Mouse (Mus musculus) spleen, adult 2 months (tissue): ENCODE data around the gene Postn. TPM values are rescaled to one million over a fixed set of nuclear protein-coding genes. Genes with fewer than 3 reads are reported as not detected.

Source experiments
- DNase-seq, 2 experiments: peaks; one replicate each; pipeline versions ENCODE4 v3.0.0 to v3.0.0-alpha.2; 2012 to 2021; ENCODE audit warnings: low spot score in 2 of 2, low read depth in 1 of 2
- H3K27ac ChIP-seq: fragments of 200-500 bp; 2 replicates; pipeline ENCODE4 v1.5.1; 2012; ENCODE audit warnings: low read length, inconsistent platforms; ENCODE audit not compliant: insufficient read depth
- H3K27me3 ChIP-seq: fragments of 200-500 bp; 2 replicates; pipeline ENCODE4 v1.6.1; 2012; ENCODE audit warnings: mild to moderate bottlenecking, moderate library complexity, low read length, inconsistent platforms; ENCODE audit not compliant: control insufficient read depth, insufficient read depth
- H3K36me3 ChIP-seq: fragments of 200-500 bp; 2 replicates; pipeline ENCODE4 v1.6.1; 2012; ENCODE audit warnings: mild to moderate bottlenecking, low read length, inconsistent platforms; ENCODE audit not compliant: control insufficient read depth, insufficient read depth
- H3K4me1 ChIP-seq: fragments of 200-500 bp; 2 replicates; pipeline ENCODE4 v1.6.1; 2011; ENCODE audit warnings: inconsistent platforms; ENCODE audit not compliant: control insufficient read depth, insufficient read depth, insufficient read length
- H3K4me3 ChIP-seq: fragments of 200-500 bp; 2 replicates; pipeline ENCODE4 v1.5.1; 2011; ENCODE audit warnings: mild to moderate bottlenecking, inconsistent platforms; ENCODE audit not compliant: insufficient read depth, insufficient read length; ENCODE audit errors: extremely low read depth
- CTCF ChIP-seq: fragments of 200-500 bp; IDR thresholded peaks from 2 replicates; pipeline ENCODE4 v1.5.1; 2011; ENCODE audit warnings: mild to moderate bottlenecking, inconsistent platforms; ENCODE audit not compliant: insufficient read depth, insufficient read length, insufficient replicate concordance; ENCODE audit errors: extremely low read depth
- POLR2A ChIP-seq: fragments of 200-500 bp; IDR thresholded peaks from 2 replicates; pipeline ENCODE4 v1.6.1; 2011; ENCODE audit warnings: low read depth, low read length, inconsistent platforms
- WGBS: fragments of 180-500 bp; shearing (Covaris S2); methylation state at CpG from one replicate; pipeline ENCODE4 v1.1.7; 2018; 5-methylcytosine and 5-hydroxymethylcytosine counted together
- polyA plus RNA-seq: library from polyadenylated mRNA; depleted of rRNA; stranded (reverse); fragments of >200 nt; gene quantifications from 2 replicates; pipeline ENCODE4 v1.2.3, GENCODE M21; 2012; rRNA removed

Postn gene
- polyA plus RNA-seq, 1 experiment: 1.4 TPM

DNA sequence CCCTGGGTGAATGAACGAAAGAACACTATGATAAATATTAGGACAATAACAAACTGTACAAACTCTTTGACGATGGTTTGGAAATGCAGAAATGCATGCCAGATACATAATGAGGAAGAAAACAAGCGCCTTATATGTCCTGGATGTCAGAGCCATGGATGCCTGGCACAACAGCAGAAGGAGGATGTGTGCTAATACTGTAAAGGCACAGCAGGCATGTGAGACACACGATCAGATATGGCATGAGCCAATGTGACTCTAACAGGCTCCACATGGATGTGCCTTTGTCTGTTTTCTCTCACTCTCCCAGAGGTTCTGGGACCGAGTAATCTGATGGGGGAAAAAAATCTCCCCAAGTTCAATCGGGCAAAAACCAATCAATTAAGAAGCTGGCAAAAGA is 71.3 kb downstream of the Postn start:
- Histone ChIP-seq H3K27ac (no peak overlapping the region), H3K36me3 (no peaks in the 10 kb centered on the region), H3K4me1 (no peaks in the 10 kb centered on the region), H3K27me3 (no peaks in the 10 kb centered on the region), H3K4me3 (no peak overlapping the region)
- TF ChIP-seq POLR2A (no peak), CTCF (no peak)
- WGBS: 82% methylated on average over 6 of the region's 6 CpGs
- DNase-seq: no peak

DNA sequence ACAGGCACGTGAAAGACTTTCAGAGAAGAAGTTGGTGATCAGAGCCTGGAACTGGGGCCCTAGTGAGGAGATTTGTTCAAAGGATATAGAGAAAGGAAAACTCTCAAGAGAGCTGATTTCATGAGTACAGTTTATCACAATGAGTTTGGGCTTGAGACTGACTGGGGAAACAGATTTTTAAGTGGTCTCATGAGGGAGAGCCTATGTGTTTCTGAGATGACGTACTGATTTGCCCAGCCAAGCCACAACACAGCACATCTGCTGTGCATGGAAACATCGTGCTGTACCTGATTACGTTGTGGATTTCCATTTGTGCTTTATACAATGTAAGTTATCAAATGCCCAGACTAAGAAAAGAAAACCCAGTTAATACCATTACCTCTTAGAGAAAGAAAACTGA is 71.7 kb downstream of the Postn start:
- Histone ChIP-seq H3K36me3 (no peaks in the 10 kb centered on the region), H3K4me3 (no peak overlapping the region), H3K4me1 (no peaks in the 10 kb centered on the region), H3K27me3 (no peaks in the 10 kb centered on the region), H3K27ac (no peak overlapping the region)
- DNase-seq: no peak
- WGBS: 90% methylated on average over 4 of the region's 4 CpGs
- TF ChIP-seq POLR2A (no peak), CTCF (no peak)

DNA sequence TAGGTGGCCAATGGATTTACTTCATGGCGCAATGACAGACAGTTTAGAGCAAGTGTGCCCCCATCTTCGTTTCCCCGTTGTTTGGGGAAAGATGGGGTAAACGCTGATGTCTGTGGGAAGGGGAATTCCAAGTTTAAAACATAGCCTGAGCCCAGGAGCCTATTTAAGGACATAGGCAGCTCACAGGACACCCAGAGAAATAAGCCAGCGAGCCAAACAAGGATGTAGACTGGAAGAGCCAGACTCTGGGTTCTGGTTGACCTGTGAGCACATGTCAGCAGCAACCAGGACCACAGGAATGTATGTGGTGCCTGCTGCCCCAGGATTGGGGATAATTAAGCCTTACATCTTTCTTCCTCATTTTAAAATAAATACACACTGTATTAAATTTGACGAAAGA is 73.7 kb downstream of the Postn start:
- Histone ChIP-seq H3K4me3 (no peak overlapping the region), H3K36me3 (no peaks in the 10 kb centered on the region), H3K4me1 (no peaks in the 10 kb centered on the region), H3K27ac (no peak overlapping the region), H3K27me3 (no peaks in the 10 kb centered on the region)
- 87% methylated on average over 6 of the region's 6 CpGs for WGBS
- TF ChIP-seq POLR2A: no peak
- no peak for TF ChIP-seq CTCF
- no peak for DNase-seq

DNA sequence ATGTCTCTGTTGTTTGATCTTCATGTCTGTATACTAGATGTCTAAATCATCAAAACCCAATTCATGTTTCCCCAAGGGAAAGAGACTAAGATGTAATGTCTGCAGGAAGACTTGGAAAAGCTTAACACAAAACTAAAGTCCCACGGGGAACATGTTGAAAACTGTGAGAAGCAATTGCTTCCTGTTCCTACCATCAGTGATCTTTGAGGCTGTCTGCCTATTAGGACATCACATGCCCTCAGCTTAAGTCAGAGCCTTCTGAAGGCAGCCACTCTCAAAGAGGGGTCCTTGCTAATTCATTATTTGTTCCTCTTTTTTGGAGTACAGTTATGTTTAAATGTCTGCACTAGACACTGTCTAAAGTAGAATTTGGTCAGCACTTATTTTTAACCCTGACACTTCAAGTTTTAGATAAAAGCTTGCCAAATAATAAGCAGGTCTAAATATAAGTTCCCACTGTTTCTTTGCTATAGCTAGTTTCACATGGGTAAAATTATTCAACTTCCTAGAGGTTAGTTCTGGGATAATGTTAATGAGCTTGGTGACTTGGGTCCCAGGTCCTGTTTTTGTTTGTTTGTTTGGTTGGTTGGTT is 75.6 kb downstream of the Postn start:
- Histone ChIP-seq H3K27ac (no peak overlapping the region), H3K27me3 (no peaks in the 10 kb centered on the region), H3K36me3 (no peaks in the 10 kb centered on the region), H3K4me1 (no peaks in the 10 kb centered on the region), H3K4me3 (no peak overlapping the region)
- WGBS: 12% methylated on average over 1 of the region's 1 CpGs
- TF ChIP-seq CTCF (no peak), POLR2A (no peak)
- no peak for DNase-seq

Other genes with a start within 250 kb of the Postn start
- 0.04 TPM in 1 of 2 replicates, not detected in the other for gene Trpc4, start 205.1 kb upstream of the Postn start, polyA plus RNA-seq